Mouse (Mus musculus) CH12.LX (cell line): ENCODE data around the gene Dnajc11.

Experiments used
- CTCF ChIP-seq, 2 experiments: IDR thresholded peaks in 1 of 2; conservative IDR thresholded peaks in 1 of 2; 2 replicates each; pipeline ENCODE4 v1.5.1; 2011 to 2012; ENCODE audit warnings: low read depth in 2 of 2, low read length in 2 of 2, improper control_type of control experiment in 1 of 2, inconsistent platforms in 1 of 2, mild to moderate bottlenecking in 1 of 2, moderate library complexity in 1 of 2
- MEF2A ChIP-seq: IDR thresholded peaks from 2 replicates; pipeline ENCODE4 v1.6.1; 2014; ENCODE audit warnings: low read depth, mild to moderate bottlenecking, inconsistent platforms, low read length, improper control_type of control experiment, borderline replicate concordance
- POLR2A ChIP-seq: IDR thresholded peaks from 2 replicates; pipeline ENCODE4 v1.6.1; 2011; ENCODE audit warnings: low read depth, mild to moderate bottlenecking, improper control_type of control experiment, low read length
- TCF12 ChIP-seq: IDR thresholded peaks from 2 replicates; pipeline ENCODE4 v1.6.1; 2014; ENCODE audit warnings: low read depth, mild to moderate bottlenecking, inconsistent platforms, low read length, improper control_type of control experiment
- UBTF ChIP-seq: IDR thresholded peaks from 2 replicates; pipeline ENCODE4 v1.6.1; 2012; ENCODE audit warnings: low read depth, mild to moderate bottlenecking, inconsistent platforms, low read length, improper control_type of control experiment, moderate library complexity
- ZC3H11A ChIP-seq: IDR thresholded peaks from 2 replicates; pipeline ENCODE4 v1.6.1; 2012; ENCODE audit warnings: low read depth, mild to moderate bottlenecking, inconsistent platforms, low read length, improper control_type of control experiment
- ZKSCAN1 ChIP-seq: IDR thresholded peaks from 2 replicates; pipeline ENCODE4 v1.6.1; 2012; ENCODE audit warnings: low read depth, inconsistent platforms, low read length, improper control_type of control experiment, borderline replicate concordance

- no peak for TF ChIP-seq ZC3H11A
- TF ChIP-seq UBTF = no peak
- TF ChIP-seq POLR2A = no peak
- TF ChIP-seq TCF12 = no peak
- no peak for TF ChIP-seq MEF2A
- TF ChIP-seq CTCF (conservative IDR thresholded peaks at IDR 0.05 in 1 of 2, IDR thresholded peaks at IDR 0.05 in 1 of 2; ENCODE audit: low read depth in 2 of 2, low read length in 2 of 2) = no peak
- TF ChIP-seq ZKSCAN1 = no peak
These were observed 79.7 kb downstream of the Dnajc11 start for GRCm38 (mm10) chr4:152013036-152013813.
